Mouse (Mus musculus) C2C12 (cell line): Measurements from ENCODE around the gene Zfp988. TPM values are rescaled to one million over a fixed set of nuclear protein-coding genes. Genes with fewer than 3 reads are reported as not detected.
"Not testable (repeated sequence)": the region's sequence is repeated elsewhere in the genome, so short reads cannot be mapped to it uniquely, and the experiment has no call there.

ENCODE experiments used
- H3K27me3 ChIP-seq: one replicate; pipeline ENCODE4 v1.6.1; 2011; ENCODE audit not compliant: control insufficient read depth, insufficient read depth, insufficient read length
- H3K36me3 ChIP-seq: one replicate; pipeline ENCODE4 v1.6.1; 2011; ENCODE audit not compliant: control insufficient read depth, insufficient read depth
- H3K4me3 ChIP-seq: one replicate; pipeline ENCODE4 v1.5.1; 2011; ENCODE audit warnings: mild to moderate bottlenecking, control low read depth; ENCODE audit not compliant: poor library complexity, insufficient read depth, severe bottlenecking
- H3K79me2 ChIP-seq: one replicate; pipeline ENCODE4 v1.6.1; 2011; ENCODE audit not compliant: control insufficient read depth, insufficient read depth
- H3K79me3 ChIP-seq: one replicate; pipeline ENCODE4 v1.6.1; 2011; ENCODE audit warnings: low read depth, control low read depth
- H3ac ChIP-seq: one replicate; pipeline ENCODE3; 2011; ENCODE audit warnings: low read depth; ENCODE audit not compliant: control insufficient read depth, insufficient read length
- polyA plus RNA-seq: library from polyadenylated mRNA; unstranded; fragments of >200 nt; fragmentation: generic; extraction: Trizol; gene quantifications from one replicate; pipeline ENCODE4 v1.2.1, GENCODE M21; 2012; ENCODE audit warnings: missing spikeins

The Zfp988 gene
- polyA plus RNA-seq, 1 experiment, result 0.01 TPM

- not testable (repeated sequence) for H3ac ChIP-seq, H3K36me3 ChIP-seq, H3K27me3 ChIP-seq, H3K79me3 ChIP-seq, H3K79me2 ChIP-seq, H3K4me3 ChIP-seq
Measured at GRCm38 (mm10) chr4:147345061-147345554, 39.6 kb downstream of the Zfp988 start.

DNA sequence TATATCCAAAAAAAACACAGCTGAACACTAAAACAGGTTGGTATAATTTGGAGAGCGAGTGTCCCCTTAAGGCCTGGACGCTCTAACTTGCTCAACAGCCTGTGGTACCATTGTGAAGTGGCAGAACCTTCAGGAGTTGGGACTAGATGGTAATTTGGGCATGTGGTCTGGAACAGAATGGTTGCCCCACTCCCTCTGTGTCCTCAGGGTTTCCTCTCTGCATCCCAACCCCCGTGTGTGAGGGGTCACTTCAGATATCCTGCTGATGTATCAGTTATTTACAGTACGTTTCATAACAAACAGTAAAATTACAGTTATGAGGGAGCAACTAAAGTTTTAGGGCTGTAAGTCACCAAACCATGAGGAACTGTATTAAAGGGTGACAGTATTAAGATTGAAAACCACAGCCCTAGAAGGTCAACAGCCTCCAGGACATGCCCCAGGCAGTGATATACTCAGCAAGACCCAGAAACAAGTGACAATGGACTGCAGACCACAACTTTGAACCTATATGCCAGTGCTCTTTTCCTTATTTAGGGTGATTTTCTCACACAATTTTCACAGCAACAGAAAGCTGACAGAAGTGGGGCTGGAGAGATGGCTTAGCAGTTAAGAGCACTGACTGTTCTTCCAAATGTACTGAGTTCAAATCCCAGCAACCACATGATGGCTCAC is 41.0 kb downstream of the Zfp988 start:
- H3K4me3 ChIP-seq, H3ac ChIP-seq, H3K79me3 ChIP-seq, H3K27me3 ChIP-seq, H3K79me2 ChIP-seq, H3K36me3 ChIP-seq: not testable (repeated sequence)

- H3K79me2 ChIP-seq, H3ac ChIP-seq, H3K4me3 ChIP-seq, H3K79me3 ChIP-seq, H3K27me3 ChIP-seq, H3K36me3 ChIP-seq: not testable (repeated sequence)
Measured at GRCm38 (mm10) chr4:147347300-147347699, 41.8 kb downstream of the Zfp988 start.

DNA sequence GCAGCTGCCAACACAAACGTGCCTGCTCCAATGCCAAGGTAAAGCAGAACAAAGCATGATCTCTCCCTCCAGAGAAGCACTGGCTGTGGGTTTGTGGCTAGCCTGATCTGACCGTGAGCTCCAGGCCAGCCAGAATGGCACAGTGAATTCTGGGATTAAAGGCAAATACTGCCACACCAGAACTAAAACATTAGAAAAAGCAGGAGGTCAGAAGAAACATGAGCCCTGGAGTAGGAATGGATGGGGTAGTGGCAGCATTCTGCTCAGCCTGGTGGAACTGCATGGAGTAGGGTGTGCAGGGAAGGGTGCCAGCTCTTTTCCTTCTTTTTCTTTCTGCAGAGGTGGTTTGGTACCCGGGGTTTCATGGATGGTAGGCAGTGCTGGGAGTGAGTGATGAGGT is 42.4 kb downstream of the Zfp988 start:
- not testable (repeated sequence) for H3K36me3 ChIP-seq, H3K4me3 ChIP-seq, H3K79me2 ChIP-seq, H3ac ChIP-seq, H3K79me3 ChIP-seq, H3K27me3 ChIP-seq

GRCm38 (mm10) chr4:147348401-147348800 is 42.9 kb downstream of the Zfp988 start:
- H3K36me3 ChIP-seq, H3ac ChIP-seq, H3K27me3 ChIP-seq, H3K79me3 ChIP-seq, H3K4me3 ChIP-seq, H3K79me2 ChIP-seq: not testable (repeated sequence)

DNA sequence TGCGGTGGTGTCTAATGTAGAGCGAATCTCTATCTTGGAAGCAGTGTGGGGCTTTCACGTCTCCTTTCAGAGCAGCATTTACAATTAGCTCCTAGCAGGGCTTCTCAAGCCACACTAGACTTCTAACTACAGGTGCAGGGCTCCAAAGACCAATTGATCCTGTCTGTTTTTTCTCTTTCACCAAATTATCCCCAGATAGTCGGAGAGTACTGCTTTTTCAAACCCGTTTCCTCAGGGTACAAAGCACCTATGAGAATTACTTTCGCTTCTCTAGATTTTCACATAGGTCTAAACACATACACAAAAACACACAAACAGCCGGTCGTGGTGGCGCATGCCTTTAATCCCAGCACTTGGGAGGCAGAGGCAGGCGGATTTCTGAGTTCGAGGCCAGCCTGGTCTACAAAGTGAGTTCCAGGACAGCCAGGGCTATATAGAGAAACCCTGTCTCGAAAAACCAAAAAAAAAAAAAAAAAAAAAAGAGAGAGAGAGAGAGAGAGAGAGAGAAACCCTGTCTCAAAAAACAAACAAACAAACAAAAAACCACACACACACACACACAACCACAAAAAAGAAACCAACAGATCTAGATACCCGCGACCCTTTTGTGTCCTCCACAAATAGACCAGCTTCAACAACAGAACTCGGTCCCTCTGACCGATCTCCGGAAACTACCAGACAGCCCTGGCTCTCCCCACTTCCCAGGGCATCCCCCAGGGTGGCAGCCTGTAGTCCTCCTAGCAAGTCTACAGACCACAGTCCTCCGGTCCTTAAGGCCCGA is 43.6 kb downstream of the Zfp988 start:
- not testable (repeated sequence) for H3K4me3 ChIP-seq, H3K79me2 ChIP-seq, H3K27me3 ChIP-seq, H3K79me3 ChIP-seq, H3K36me3 ChIP-seq, H3ac ChIP-seq

GRCm38 (mm10) chr4:147349687-147350415 is 44.4 kb downstream of the Zfp988 start:
- H3K4me3 ChIP-seq, H3K36me3 ChIP-seq, H3ac ChIP-seq, H3K79me2 ChIP-seq, H3K27me3 ChIP-seq, H3K79me3 ChIP-seq: not testable (repeated sequence)

DNA sequence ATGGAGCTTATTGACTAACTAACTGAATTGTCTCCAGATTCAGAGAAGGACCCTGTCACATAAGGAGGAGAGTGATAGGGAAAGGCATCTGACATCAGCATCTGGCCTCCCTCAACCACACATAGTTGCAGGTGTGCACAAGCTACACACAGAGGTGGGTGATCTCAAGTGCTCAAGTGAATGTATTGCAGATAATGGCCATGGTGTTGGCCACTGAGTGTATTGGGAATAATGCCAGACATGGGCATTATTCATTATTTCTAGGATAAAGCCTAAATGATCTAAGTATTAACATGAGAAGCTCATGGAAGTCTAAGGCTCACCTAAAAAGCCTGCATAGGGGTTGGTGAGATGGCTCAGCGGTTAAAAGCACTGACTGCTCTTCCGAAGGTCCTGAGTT is 45.1 kb downstream of the Zfp988 start:
- H3K36me3 ChIP-seq, H3K79me2 ChIP-seq, H3K27me3 ChIP-seq, H3ac ChIP-seq, H3K4me3 ChIP-seq, H3K79me3 ChIP-seq: not testable (repeated sequence)

DNA sequence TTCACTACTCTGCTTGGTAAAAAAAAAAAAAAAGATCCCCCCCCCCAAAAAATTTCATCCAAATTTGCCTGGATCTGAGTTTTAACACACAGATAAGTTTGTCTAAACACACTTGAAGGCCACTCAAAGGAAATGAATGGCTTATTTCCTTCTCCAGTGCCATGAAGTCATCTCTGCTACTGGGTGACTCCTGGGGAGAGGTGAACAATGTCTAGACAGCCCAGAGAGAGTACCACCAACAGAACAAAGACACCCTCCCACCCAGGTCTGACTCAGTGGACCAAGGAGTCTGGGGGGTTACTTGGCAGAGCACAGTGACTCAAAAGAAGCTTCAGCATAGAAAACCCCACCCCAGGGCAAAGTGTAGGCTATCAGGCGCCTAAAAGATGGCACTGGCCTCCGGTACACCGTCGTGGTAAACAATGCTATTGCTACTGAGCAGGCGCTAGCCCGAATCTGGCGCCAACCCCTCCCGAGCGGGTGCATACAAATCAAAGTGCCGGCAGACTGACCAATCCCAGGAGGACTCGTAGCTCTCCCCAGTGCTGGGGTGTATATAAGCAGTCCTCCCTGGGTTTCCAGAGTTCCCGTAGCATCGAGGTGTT is 46.0 kb downstream of the Zfp988 start:
- H3K4me3 ChIP-seq, H3K79me3 ChIP-seq, H3K36me3 ChIP-seq, H3K79me2 ChIP-seq, H3ac ChIP-seq, H3K27me3 ChIP-seq: not testable (repeated sequence)

DNA sequence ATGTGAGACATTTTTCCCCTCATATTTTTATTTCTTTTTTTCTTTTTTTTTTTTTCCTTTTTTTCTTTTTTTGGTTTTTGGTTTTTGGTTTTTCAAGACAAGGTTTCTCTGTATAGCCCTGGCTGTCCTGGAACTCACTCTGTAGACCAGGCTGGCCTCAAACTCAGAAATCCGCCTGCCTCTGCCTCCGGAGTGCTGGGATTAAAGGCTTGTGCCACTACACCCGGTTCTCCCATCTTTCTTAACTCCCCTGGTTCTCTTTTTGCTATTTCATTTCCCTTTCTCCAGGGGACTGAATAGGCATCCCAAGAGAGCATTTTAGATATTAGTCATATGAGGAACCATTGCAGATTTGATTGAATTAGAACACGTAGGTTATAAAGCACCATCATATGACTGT is 48.2 kb downstream of the Zfp988 start:
- not testable (repeated sequence) for H3K27me3 ChIP-seq, H3K79me3 ChIP-seq, H3K79me2 ChIP-seq, H3ac ChIP-seq, H3K36me3 ChIP-seq, H3K4me3 ChIP-seq

- H3K79me2 ChIP-seq, H3K79me3 ChIP-seq, H3K27me3 ChIP-seq, H3K36me3 ChIP-seq, H3ac ChIP-seq, H3K4me3 ChIP-seq: not testable (repeated sequence)
Measured at GRCm38 (mm10) chr4:147356042-147356441, 50.6 kb downstream of the Zfp988 start.
